Mouse (Mus musculus): ENCODE measurements around the gene Magoh. TPM values are rescaled to one million over a fixed set of nuclear protein-coding genes. Genes with fewer than 3 reads are reported as not detected.

The Magoh gene
- total RNA-seq (2012; rRNA removed) (165 and 201 TPM in 2 replicates), total RNA-seq (2014; rRNA removed) (369 and 395 TPM in 2 replicates), polyA plus RNA-seq (2012; ENCODE audit: insufficient read length, low read depth) (217 and 230 TPM in 2 replicates)

DNA sequence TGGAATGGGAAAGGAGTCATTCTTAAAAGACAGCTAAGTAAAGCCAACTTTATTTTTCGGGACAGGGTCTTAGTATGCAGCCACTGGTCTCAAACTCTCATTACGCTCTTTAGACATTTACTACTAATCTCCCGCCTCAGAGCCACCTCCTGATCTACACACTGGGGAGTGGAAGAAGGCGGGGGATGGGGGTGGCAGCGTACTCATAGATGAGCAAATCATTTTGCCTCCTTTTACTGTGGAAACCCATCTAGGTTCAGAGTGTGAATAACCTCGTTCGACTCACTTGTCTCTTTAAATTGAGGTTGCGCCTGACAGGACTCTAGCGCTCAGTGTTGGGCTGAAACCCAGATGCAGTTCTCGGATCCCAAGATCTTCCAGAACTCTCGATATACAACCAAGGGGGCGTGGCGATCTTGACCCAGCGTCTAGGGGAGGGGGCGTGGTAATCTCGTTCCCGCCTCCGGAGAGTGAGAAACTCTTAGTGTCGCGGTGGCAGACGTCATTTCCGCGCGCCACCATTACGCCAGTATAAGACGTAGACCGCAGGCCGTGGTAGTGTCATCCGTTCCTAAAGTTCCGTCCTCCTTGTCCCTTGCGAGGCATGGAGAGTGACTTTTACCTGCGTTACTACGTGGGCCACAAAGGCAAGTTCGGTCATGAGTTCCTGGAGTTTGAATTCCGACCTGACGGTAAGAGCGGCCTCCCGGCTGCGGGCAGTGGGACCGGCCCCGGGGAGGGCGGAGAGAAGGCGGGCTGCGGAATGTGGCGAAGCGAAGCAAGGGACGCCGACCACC lies at the start of gene Magoh:
TSS of gene Magoh (plus strand) at position 502 of the 797 bp plus-strand sequence.
- H3K36me3 ChIP-seq (replicated peaks in 1 of 2; ENCODE audit: control insufficient read depth in 1 of 2, insufficient read depth in 1 of 2, low read length in 1 of 2): peaks cover 21 to 36% of the 10 kb centered on the region in 2 experiments
- dilution Hi-C loops (cut with MboI; ENCODE audit: extremely low pct_ligation_motif_present, extremely low pct_unique_long_range_greater_than_20kb, low sequenced_read_pairs): no loop called here
- no peaks in the 10 kb centered on the region for H3K27me3 ChIP-seq (replicated peaks)
- in situ Hi-C loops (cut with MboI; ENCODE audit: low pct_ligation_motif_present, low pct_unique_long_range_greater_than_20kb, low sequenced_read_pairs): no loop called here
- TF ChIP-seq MAX (IDR thresholded peaks at IDR 0.05; ENCODE audit: low read length): no peak; the same call in 1 of the 2 replicates
- TF ChIP-seq GABPA (IDR thresholded peaks at IDR 0.05; ENCODE audit: insufficient replicate concordance, low read depth, low read length): peak; percentile 74
- peak; percentile 82 for TF ChIP-seq TCF12 (IDR thresholded peaks at IDR 0.05; ENCODE audit: low read depth, low read length)
- peak; percentile 91 for TF ChIP-seq HCFC1 (IDR thresholded peaks at IDR 0.05; ENCODE audit: low read depth, low read length)
- peak; percentile 20; the same call in 1 of the 2 replicates for TF ChIP-seq ETS1 (conservative IDR thresholded peaks at IDR 0.05; ENCODE audit: low read depth, low read length)
- TF ChIP-seq ZMIZ1 (IDR thresholded peaks at IDR 0.05; ENCODE audit: low read depth, low read length): peak; percentile 78
- no peak for TF ChIP-seq BHLHE40 (IDR thresholded peaks at IDR 0.05; ENCODE audit: low read depth, low read length)
- no peak for TF ChIP-seq USF2 (conservative IDR thresholded peaks at IDR 0.05; ENCODE audit: low read depth, low read length)
- TF ChIP-seq POLR2AphosphoS2 (IDR thresholded peaks at IDR 0.05; ENCODE audit: low read depth, low read length): 0 out of 2 replicates have a peak, but pooled peaks have one; percentile 70
- peak; percentile 83 for TF ChIP-seq MXI1 (IDR thresholded peaks at IDR 0.05; ENCODE audit: low read depth, low read length)
- TF ChIP-seq ZKSCAN1 (IDR thresholded peaks at IDR 0.05; ENCODE audit: borderline replicate concordance, low read depth, low read length): no peak
- no peak for TF ChIP-seq USF1 (IDR thresholded peaks at IDR 0.05; ENCODE audit: low read depth, low read length)
- TF ChIP-seq NELFE (IDR thresholded peaks at IDR 0.05; ENCODE audit: low read depth, low read length): peak; percentile 92
- TF ChIP-seq CTCF (conservative IDR thresholded peaks at IDR 0.05 in 1 of 2, IDR thresholded peaks at IDR 0.05 in 1 of 2; ENCODE audit: low read depth in 2 of 2, low read length in 2 of 2): no peak
- TF ChIP-seq EP300 (IDR thresholded peaks at IDR 0.05; ENCODE audit: low read length): no peak
- TF ChIP-seq MAZ (IDR thresholded peaks at IDR 0.05; ENCODE audit: low read depth, low read length): 0 out of 2 replicates have a peak, but pooled peaks have one; percentile 28
- no peak; the same call in 1 of the 2 replicates for TF ChIP-seq MEF2A (IDR thresholded peaks at IDR 0.05; ENCODE audit: borderline replicate concordance, low read depth, low read length)
- peak; percentile 89; the same call in 1 of the 2 replicates for TF ChIP-seq KAT2A (IDR thresholded peaks at IDR 0.05; ENCODE audit: insufficient replicate concordance, low read length)
- no peak for TF ChIP-seq JUN (IDR thresholded peaks at IDR 0.05; ENCODE audit: insufficient read depth, low read depth, low read length)
- TF ChIP-seq UBTF (IDR thresholded peaks at IDR 0.05; ENCODE audit: low read depth, low read length): no peak
- TF ChIP-seq CHD1 (IDR thresholded peaks at IDR 0.05; ENCODE audit: low read depth, low read length): no peak
- TF ChIP-seq IRF4 (IDR thresholded peaks at IDR 0.05; ENCODE audit: low read depth, low read length): peak; percentile 34; the same call in 1 of the 2 replicates
- peak; percentile 90 for TF ChIP-seq CHD2 (IDR thresholded peaks at IDR 0.05; ENCODE audit: low read length)
- TF ChIP-seq SIN3A (IDR thresholded peaks at IDR 0.05; ENCODE audit: low read length): peak; percentile 99
- no peak for TF ChIP-seq PAX5 (IDR thresholded peaks at IDR 0.05; ENCODE audit: low read length)
- 0 out of 2 replicates have a peak, but pooled peaks have one; percentile 21 for TF ChIP-seq NRF1 (IDR thresholded peaks at IDR 0.05; ENCODE audit: low read depth, low read length)
- peak; percentile 94 for TF ChIP-seq POLR2A (IDR thresholded peaks at IDR 0.05; ENCODE audit: low read depth, low read length)
- 0 out of 2 replicates have a peak, but pooled peaks have one; percentile 27 for TF ChIP-seq RCOR1 (conservative IDR thresholded peaks at IDR 0.05; ENCODE audit: low read depth, low read length)
- peak; percentile 81 for TF ChIP-seq ELF1 (IDR thresholded peaks at IDR 0.05; ENCODE audit: low read depth, low read length)
- TF ChIP-seq SMC3 (IDR thresholded peaks at IDR 0.05; ENCODE audit: low read depth, low read length): no peak
- no peak for TF ChIP-seq RAD21 (IDR thresholded peaks at IDR 0.05; ENCODE audit: low read depth, low read length)
- TF ChIP-seq TBP (conservative IDR thresholded peaks at IDR 0.05; ENCODE audit: low read depth, low read length): peak; percentile 95
- peak; percentile 97 for TF ChIP-seq E2F4 (IDR thresholded peaks at IDR 0.05; ENCODE audit: insufficient replicate concordance, low read depth, low read length)
- TF ChIP-seq MYC (IDR thresholded peaks at IDR 0.05; ENCODE audit: low read depth, low read length): no peak
- no peak for TF ChIP-seq ZNF384 (IDR thresholded peaks at IDR 0.05; ENCODE audit: low read depth, low read length)
- no peak for TF ChIP-seq ZC3H11A (IDR thresholded peaks at IDR 0.05; ENCODE audit: low read depth, low read length)
- TF ChIP-seq MAFK (IDR thresholded peaks at IDR 0.05; ENCODE audit: insufficient replicate concordance, low read length): no peak
- TF ChIP-seq JUND (conservative IDR thresholded peaks at IDR 0.05; ENCODE audit: low read depth, low read length): no peak
- H3K9me3 ChIP-seq (replicated peaks; ENCODE audit: low read length): no peaks in the 10 kb centered on the region
- peak; percentile 97 for DNase-seq (ENCODE audit: extremely low read depth)
- peak within 1 kb of the TSS; percentile 95 for H3K4me2 ChIP-seq (ENCODE audit: insufficient read depth, low read depth, poor library complexity, severe bottlenecking)
- H3K4me3 ChIP-seq (replicated peaks in 1 of 3; ENCODE audit: low read depth in 2 of 3, low read length in 2 of 3, poor library complexity in 1 of 3): peak within 1 kb of the TSS; percentile 93 to 95 (median 93)
- H3K27ac ChIP-seq (ENCODE audit: insufficient read depth, low read depth): peak within 1 kb of the TSS; percentile 42
- H3K4me1 ChIP-seq (ENCODE audit: control insufficient read depth in 1 of 2, insufficient read depth in 2 of 2): peaks cover 0 to 23% of the 10 kb centered on the region in 2 experiments; a peak in 2 of 4 replicates
- peak within 1 kb of the TSS; percentile 89 for H3K9ac ChIP-seq (ENCODE audit: insufficient read depth, low read depth)
- H3K79me2 ChIP-seq (replicated peaks; ENCODE audit: control insufficient read depth, extremely low read depth, insufficient read depth, poor library complexity, severe bottlenecking): peaks cover 23% of the 10 kb centered on the region
